Mouse (Mus musculus): ENCODE results near the gene Tedc1. TPM values are rescaled to one million over a fixed set of nuclear protein-coding genes. Genes with fewer than 3 reads are reported as not detected.

Tedc1 gene
- polyA plus RNA-seq, 1 experiment from 2014 or later, result 38.4 TPM

GRCm38 (mm10) chr12:113149341-113149740, 6.9 kb upstream of the Tedc1 start:
- Histone ChIP-seq H3K9ac (no peak overlapping the region), H3K4me2 (no peak overlapping the region), H3K9me3 (no peaks in the 10 kb centered on the region), H3K27me3 (peaks cover 6% of the 10 kb centered on the region; the same call in 1 of the 2 replicates), H3K36me3 (peaks cover 9% of the 10 kb centered on the region), H3K4me1 (peaks cover 42% of the 10 kb centered on the region), H3K4me3 (no peak overlapping the region), H3K27ac (no peak overlapping the region)
- 63% methylated on average over 4 of the region's 4 CpGs for WGBS
- ATAC-seq (ENCODE audit: borderline replicate concordance, extremely low read depth, low FRiP score, low TSS enrichment), result no peak

- 53% methylated on average over 3 of the region's 3 CpGs for WGBS
- Histone ChIP-seq H3K4me1 (peaks cover 48% of the 10 kb centered on the region), H3K4me2 (no peak overlapping the region), H3K9me3 (no peaks in the 10 kb centered on the region), H3K9ac (no peak overlapping the region), H3K27ac (no peak overlapping the region), H3K27me3 (peaks cover 6% of the 10 kb centered on the region; the same call in 1 of the 2 replicates), H3K36me3 (peaks cover 4% of the 10 kb centered on the region), H3K4me3 (no peak overlapping the region)
- ATAC-seq (ENCODE audit: borderline replicate concordance, extremely low read depth, low FRiP score, low TSS enrichment), result no peak
Measured at GRCm38 (mm10) chr12:113149896-113150295, 6.3 kb upstream of the Tedc1 start.

GRCm38 (mm10) chr12:113150591-113150990, 5.6 kb upstream of the Tedc1 start:
- H3K27ac ChIP-seq, result no peak overlapping the region
- peaks cover 6% of the 10 kb centered on the region; the same call in 1 of the 2 replicates for H3K27me3 ChIP-seq
- H3K9ac ChIP-seq, result no peak overlapping the region
- H3K36me3 ChIP-seq, result no peaks in the 10 kb centered on the region
- 76% methylated on average over 4 of the region's 4 CpGs for WGBS
- H3K4me1 ChIP-seq, result peaks cover 53% of the 10 kb centered on the region
- no peak for ATAC-seq (ENCODE audit: borderline replicate concordance, extremely low read depth, low FRiP score, low TSS enrichment)
- H3K4me2 ChIP-seq, result no peak overlapping the region
- H3K4me3 ChIP-seq, result no peak overlapping the region
- H3K9me3 ChIP-seq, result no peaks in the 10 kb centered on the region

- ATAC-seq (ENCODE audit: borderline replicate concordance, extremely low read depth, low FRiP score, low TSS enrichment), result no peak
- H3K9me3 ChIP-seq, result no peaks in the 10 kb centered on the region
- 58% methylated on average over 8 of the region's 8 CpGs for WGBS
- H3K4me1 ChIP-seq, result peaks cover 52% of the 10 kb centered on the region
- 0 out of 2 replicates have a peak overlapping the region, but pooled peaks have one; percentile 49 for H3K9ac ChIP-seq
- H3K27ac ChIP-seq, result no peak overlapping the region
- H3K4me2 ChIP-seq, result peak overlapping the region; percentile 81
- no peaks in the 10 kb centered on the region for H3K36me3 ChIP-seq
- H3K27me3 ChIP-seq, result peaks cover 6% of the 10 kb centered on the region; the same call in 1 of the 2 replicates
- H3K4me3 ChIP-seq, result peak overlapping the region; percentile 52; the same call in 1 of the 2 replicates
Measured at GRCm38 (mm10) chr12:113151046-113151445, 5.2 kb upstream of the Tedc1 start.

- H3K9me3 ChIP-seq, result no peaks in the 10 kb centered on the region
- peak overlapping the region; percentile 81 for H3K4me2 ChIP-seq
- H3K27ac ChIP-seq, result no peak overlapping the region
- H3K36me3 ChIP-seq, result no peaks in the 10 kb centered on the region
- H3K9ac ChIP-seq, result peak overlapping the region; percentile 49
- H3K4me1 ChIP-seq, result peaks cover 47% of the 10 kb centered on the region
- peak overlapping the region; percentile 52 for H3K4me3 ChIP-seq
- peaks cover 6% of the 10 kb centered on the region; the same call in 1 of the 2 replicates for H3K27me3 ChIP-seq
- under 1% methylated on average over 36 of the region's 36 CpGs for WGBS
- ATAC-seq (ENCODE audit: borderline replicate concordance, extremely low read depth, low FRiP score, low TSS enrichment), result no peak
Measured at GRCm38 (mm10) chr12:113151661-113152271, 4.5 kb upstream of the Tedc1 start.

GRCm38 (mm10) chr12:113152272-113152661, 4.0 kb upstream of the Tedc1 start:
- Histone ChIP-seq H3K27me3 (peaks cover 6% of the 10 kb centered on the region; the same call in 1 of the 2 replicates), H3K4me1 (peaks cover 49% of the 10 kb centered on the region), H3K9me3 (no peaks in the 10 kb centered on the region), H3K36me3 (no peaks in the 10 kb centered on the region), H3K27ac (no peak overlapping the region), H3K4me2 (peak overlapping the region; percentile 81), H3K4me3 (peak overlapping the region; percentile 52), H3K9ac (peak overlapping the region; percentile 49)
- no peak for ATAC-seq (ENCODE audit: borderline replicate concordance, extremely low read depth, low FRiP score, low TSS enrichment)
- WGBS, result 19% methylated on average over 19 of the region's 19 CpGs

GRCm38 (mm10) chr12:113152991-113153525, 3.2 kb upstream of the Tedc1 start:
- Histone ChIP-seq H3K4me1 (peaks cover 54% of the 10 kb centered on the region), H3K27me3 (peaks cover 6% of the 10 kb centered on the region; the same call in 1 of the 2 replicates), H3K4me2 (peak overlapping the region; percentile 81), H3K4me3 (peak overlapping the region; percentile 52; the same call in 1 of the 2 replicates), H3K36me3 (no peaks in the 10 kb centered on the region), H3K27ac (no peak overlapping the region), H3K9ac (no peak overlapping the region), H3K9me3 (no peaks in the 10 kb centered on the region)
- ATAC-seq (ENCODE audit: borderline replicate concordance, extremely low read depth, low FRiP score, low TSS enrichment), result no peak
- 75% methylated on average over 6 of the region's 6 CpGs for WGBS

GRCm38 (mm10) chr12:113153971-113154370, 2.2 kb upstream of the Tedc1 start:
- H3K9me3 ChIP-seq, result no peaks in the 10 kb centered on the region
- H3K4me3 ChIP-seq, result no peak overlapping the region
- H3K9ac ChIP-seq, result no peak overlapping the region
- no peak overlapping the region for H3K27ac ChIP-seq
- H3K27me3 ChIP-seq, result peaks cover 6% of the 10 kb centered on the region; the same call in 1 of the 2 replicates
- no peak for ATAC-seq (ENCODE audit: borderline replicate concordance, extremely low read depth, low FRiP score, low TSS enrichment)
- H3K36me3 ChIP-seq, result no peaks in the 10 kb centered on the region
- no peak overlapping the region for H3K4me2 ChIP-seq
- WGBS, result 93% methylated on average over 7 of the region's 7 CpGs
- H3K4me1 ChIP-seq, result peaks cover 45% of the 10 kb centered on the region

- H3K9ac ChIP-seq, result no peak overlapping the region
- H3K4me3 ChIP-seq, result peak overlapping the region; percentile 62
- H3K9me3 ChIP-seq, result no peaks in the 10 kb centered on the region
- H3K4me1 ChIP-seq, result peaks cover 40% of the 10 kb centered on the region
- WGBS, result 70% methylated on average over 6 of the region's 6 CpGs
- ATAC-seq (ENCODE audit: borderline replicate concordance, extremely low read depth, low FRiP score, low TSS enrichment), result no peak
- H3K4me2 ChIP-seq, result peak overlapping the region; percentile 74
- no peaks in the 10 kb centered on the region; the same call in 1 of the 2 replicates for H3K36me3 ChIP-seq
- H3K27ac ChIP-seq, result peak overlapping the region; percentile 88
- H3K27me3 ChIP-seq, result peaks cover 6% of the 10 kb centered on the region; the same call in 1 of the 2 replicates
Measured at GRCm38 (mm10) chr12:113154747-113155075, 1.5 kb upstream of the Tedc1 start.

- Histone ChIP-seq H3K9me3 (no peaks in the 10 kb centered on the region), H3K4me1 (peaks cover 40% of the 10 kb centered on the region), H3K4me3 (peak overlapping the region; percentile 62), H3K4me2 (peak overlapping the region; percentile 74), H3K27ac (peak overlapping the region; percentile 88), H3K36me3 (no peaks in the 10 kb centered on the region; the same call in 1 of the 2 replicates), H3K9ac (peak overlapping the region; percentile 46), H3K27me3 (peaks cover 6% of the 10 kb centered on the region; the same call in 1 of the 2 replicates)
- WGBS, result 4% methylated on average over 32 of the region's 32 CpGs
- ATAC-seq (ENCODE audit: borderline replicate concordance, extremely low read depth, low FRiP score, low TSS enrichment), result no peak
Measured at GRCm38 (mm10) chr12:113155076-113155771, 997 bp upstream of the Tedc1 start.

GRCm38 (mm10) chr12:113156540-113156929, 314 bp downstream of the Tedc1 start:
- Histone ChIP-seq H3K36me3 (peaks cover 3% of the 10 kb centered on the region; the same call in 1 of the 2 replicates), H3K27ac (peak overlapping the region; percentile 81), H3K4me1 (peaks cover 35% of the 10 kb centered on the region), H3K9me3 (no peaks in the 10 kb centered on the region), H3K9ac (peak overlapping the region; percentile 62), H3K4me2 (peak overlapping the region; percentile 74), H3K4me3 (peak overlapping the region; percentile 62), H3K27me3 (no peaks in the 10 kb centered on the region)
- no peak for ATAC-seq (ENCODE audit: borderline replicate concordance, extremely low read depth, low FRiP score, low TSS enrichment)
- WGBS, result under 1% methylated on average over 23 of the region's 23 CpGs

- H3K9ac ChIP-seq, result peak overlapping the region; percentile 62
- peak overlapping the region; percentile 81 for H3K27ac ChIP-seq
- no peaks in the 10 kb centered on the region for H3K9me3 ChIP-seq
- peaks cover 4% of the 10 kb centered on the region; the same call in 1 of the 2 replicates for H3K36me3 ChIP-seq
- H3K4me3 ChIP-seq, result peak overlapping the region; percentile 62
- H3K27me3 ChIP-seq, result no peaks in the 10 kb centered on the region
- no peak for ATAC-seq (ENCODE audit: borderline replicate concordance, extremely low read depth, low FRiP score, low TSS enrichment)
- peak overlapping the region; percentile 74 for H3K4me2 ChIP-seq
- WGBS, result 21% methylated on average over 8 of the region's 8 CpGs
- peaks cover 32% of the 10 kb centered on the region for H3K4me1 ChIP-seq
Measured at GRCm38 (mm10) chr12:113157002-113157401, 781 bp downstream of the Tedc1 start.

Measured in lung, embryonic 15.5 days (tissue).